Mouse (Mus musculus) neutrophil, adult 5-6 weeks (primary cell): ENCODE results near the gene Tnn. TPM values are rescaled to one million over a fixed set of nuclear protein-coding genes. Genes with fewer than 3 reads are reported as not detected.

Experiments used
- ATAC-seq: fragments of 151-379, 151-347 bp; 2 replicates; pipeline ENCODE4 v1.8.0; 2017; ENCODE audit warnings: mild to moderate bottlenecking, moderate TSS enrichment; ENCODE audit not compliant: insufficient number of reproducible peaks, poor library complexity, low FRiP score, severe bottlenecking; ENCODE audit errors: extremely low read depth
- total RNA-seq: library from RNA; stranded (forward); fragments of 200-1000 nt; gene quantifications from 2 replicates; pipeline ENCODE4 v1.2.3, GENCODE M21; 2017

The Tnn gene
- total RNA-seq, 1 experiment from 2014 or later, result 0.12 TPM

DNA sequence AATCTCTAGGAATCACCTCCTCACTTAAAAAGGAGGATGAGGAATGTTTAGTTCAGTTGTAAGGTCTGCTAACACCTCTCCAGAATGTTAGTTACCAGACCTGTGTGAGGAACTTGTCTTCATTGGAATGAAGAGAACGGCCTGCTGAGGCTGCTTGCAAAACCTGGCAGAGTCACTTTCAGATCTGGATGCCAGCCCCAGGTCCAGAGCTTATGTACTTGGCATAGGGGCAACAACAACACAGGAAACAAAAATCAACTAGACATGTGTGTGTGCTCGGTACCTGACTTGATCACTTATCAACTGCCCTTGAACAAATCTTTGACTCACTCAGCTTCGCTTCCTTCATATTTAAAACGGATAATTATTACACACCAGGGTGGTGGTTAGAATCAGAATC, 106.6 kb downstream of the Tnn start:
- ATAC-seq, result no peak

DNA sequence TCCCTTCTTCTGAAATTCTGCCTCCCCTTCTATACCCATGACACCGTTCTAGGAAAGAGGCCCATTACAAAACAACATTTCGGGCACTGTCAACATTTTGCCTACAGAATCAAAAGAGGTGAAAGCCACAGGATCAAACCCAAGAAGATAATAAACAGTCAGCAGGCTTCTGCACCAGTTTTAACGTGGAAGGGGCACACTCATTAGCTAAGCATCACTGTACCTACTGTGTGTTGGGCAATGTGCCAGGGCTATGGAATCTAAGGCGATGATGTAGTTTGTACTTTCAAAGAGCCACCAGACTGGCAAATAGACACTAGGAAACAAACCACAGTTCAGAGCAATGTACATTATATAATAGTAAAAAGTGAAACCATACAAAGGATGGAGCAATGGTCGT, 107.4 kb downstream of the Tnn start:
- ATAC-seq, result no peak

DNA sequence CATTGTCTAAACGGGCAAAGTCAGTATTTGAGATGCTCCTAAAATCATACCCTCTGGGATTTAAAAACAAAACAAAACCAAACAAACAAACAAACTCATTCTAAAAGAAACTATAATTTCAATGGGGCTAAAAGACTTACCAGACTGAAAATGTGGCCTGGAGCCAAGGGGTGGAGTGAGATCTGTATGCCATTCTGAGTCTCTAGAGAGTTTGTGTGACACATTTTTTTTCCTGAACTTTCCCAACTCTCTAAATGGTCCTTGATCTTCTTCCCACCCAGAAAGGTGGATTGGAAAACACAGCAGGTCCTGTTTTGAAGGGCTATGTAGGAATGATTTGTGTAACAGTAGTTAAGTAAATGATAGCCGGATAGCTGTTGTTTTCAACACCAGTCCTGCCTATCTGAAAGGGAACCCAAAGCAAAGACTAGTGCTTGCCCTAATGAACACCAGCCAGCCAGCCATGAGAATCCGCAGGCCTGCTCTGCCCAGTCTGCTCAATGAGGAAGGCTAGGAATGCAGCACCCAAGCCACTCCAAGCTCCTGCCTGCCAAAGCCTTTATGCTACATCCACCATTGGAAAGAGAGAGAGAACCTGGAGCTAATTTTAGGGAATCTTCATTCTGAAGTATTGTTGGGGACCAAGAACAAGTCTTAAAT, 108.2 kb downstream of the Tnn start:
- no peak for ATAC-seq

DNA sequence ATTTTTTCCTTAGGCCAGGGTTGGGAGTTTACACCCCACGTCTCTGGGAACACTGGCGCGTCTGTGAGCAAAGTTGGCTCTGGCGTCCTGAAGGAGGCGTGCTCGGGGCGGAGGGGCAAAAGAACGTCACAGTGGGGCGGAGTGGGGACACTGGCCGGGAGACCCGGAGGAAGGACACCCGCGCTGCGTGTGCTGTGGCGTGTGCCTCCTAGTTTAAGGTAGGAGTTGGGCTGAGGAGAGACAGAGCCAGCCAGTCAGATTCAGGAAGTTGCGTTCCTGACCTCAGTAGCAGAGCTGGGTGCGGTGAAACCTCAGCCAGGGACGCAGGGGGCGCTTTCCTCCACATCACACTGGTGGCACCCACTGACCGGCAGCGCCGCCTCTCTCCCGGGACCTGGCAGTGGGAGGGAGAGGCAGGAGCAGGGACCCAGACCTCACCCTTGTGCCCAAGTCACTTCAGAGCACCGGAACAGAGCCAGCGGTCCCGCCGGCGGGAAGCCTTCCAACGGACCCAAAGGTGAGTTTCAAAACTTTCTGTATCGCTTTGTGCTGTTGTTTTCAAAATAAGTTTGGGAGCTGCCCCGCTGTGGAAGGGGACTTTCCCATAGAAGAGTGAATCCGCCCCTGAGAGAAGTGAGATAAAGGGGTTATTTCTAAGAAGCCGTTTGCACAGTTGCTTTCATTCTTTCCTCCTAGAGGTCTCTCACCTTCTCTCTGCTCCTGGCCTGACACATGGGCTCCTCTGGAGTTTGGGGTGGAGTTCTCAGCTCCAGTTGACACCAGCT, 109.0 kb downstream of the Tnn start, which contains the start of gene 4930523C07Rik:
Gene 4930523C07Rik, plus strand, starts transcription at position 146 of the 785 bp plus-strand sequence.
- peak; percentile 80 for ATAC-seq

DNA sequence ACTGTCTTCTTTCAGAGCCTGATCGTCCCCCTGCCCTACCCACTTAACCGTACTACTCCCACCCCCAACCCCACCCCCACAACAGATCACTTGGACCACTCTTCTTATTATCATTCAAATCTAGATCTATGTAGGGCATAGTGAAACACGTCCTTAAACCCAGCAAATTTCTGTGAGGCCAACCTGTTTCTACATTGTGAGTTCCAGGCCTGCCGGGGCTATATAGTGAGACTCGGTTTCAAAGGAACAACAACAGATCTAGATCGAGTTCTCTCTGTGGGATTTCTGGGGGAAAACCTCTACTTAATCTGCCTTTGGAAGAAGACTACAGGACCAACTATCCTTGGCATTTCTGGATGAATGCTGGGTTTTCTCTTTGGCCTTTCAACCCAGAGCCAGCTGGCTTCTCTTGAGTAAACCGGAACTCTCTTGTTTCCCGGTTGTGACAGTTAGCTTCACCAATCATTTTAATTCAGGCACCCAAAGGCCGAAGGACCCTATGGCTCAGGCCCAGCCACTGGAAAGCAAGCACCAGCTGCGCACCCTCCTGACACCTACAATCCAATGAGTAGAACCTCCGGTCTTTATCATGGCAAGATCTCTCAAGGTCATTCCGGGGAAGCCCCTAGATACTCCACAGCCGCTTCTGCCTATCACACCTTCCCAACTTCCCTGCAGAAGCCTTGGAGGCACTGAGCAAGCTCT, 110.0 kb downstream of the Tnn start:
- no peak for ATAC-seq

DNA sequence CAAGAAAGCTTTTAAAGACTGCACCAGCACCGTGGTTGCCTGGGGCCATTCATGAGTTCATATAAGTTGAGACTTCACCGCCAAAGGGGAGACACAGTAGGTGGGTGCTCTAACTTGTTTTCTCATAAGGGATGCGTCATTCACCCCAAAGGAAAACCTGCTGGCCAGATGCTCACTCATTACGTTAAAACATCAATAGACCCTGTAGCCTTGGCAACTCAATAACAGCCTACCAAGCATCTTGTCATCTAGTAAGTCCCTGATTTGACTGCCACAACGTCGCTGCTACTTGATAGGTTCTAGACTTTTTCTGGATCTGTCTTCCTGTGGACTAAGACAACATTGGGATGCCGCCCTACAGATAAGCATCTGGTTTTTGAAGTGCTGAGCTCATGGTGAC, 111.0 kb downstream of the Tnn start:
- ATAC-seq, result no peak

DNA sequence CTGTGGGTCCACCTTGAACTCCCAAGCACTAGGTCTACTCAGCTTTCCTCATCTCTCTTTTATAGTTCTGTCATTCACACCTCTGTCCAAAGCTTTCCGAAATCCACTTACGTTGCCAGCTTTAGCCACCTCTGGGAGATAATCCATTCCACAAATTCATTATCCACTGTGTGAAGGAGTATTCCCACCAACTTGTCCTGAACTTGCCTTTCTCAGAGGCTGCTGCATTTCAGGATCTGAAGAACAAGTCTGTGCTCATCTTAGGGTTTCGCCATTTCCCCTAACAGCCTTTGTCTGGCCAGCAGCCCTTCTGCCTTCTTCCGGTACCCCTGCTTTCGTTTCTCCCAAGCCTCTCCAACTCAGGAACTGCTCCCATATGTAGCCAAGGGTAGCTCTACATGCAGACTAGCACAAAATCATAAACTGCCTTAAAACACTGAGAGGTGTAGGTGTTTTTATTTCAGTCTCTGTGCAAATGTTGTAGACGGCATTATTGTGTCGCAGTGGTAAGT, 112.1 kb downstream of the Tnn start:
- no peak for ATAC-seq

DNA sequence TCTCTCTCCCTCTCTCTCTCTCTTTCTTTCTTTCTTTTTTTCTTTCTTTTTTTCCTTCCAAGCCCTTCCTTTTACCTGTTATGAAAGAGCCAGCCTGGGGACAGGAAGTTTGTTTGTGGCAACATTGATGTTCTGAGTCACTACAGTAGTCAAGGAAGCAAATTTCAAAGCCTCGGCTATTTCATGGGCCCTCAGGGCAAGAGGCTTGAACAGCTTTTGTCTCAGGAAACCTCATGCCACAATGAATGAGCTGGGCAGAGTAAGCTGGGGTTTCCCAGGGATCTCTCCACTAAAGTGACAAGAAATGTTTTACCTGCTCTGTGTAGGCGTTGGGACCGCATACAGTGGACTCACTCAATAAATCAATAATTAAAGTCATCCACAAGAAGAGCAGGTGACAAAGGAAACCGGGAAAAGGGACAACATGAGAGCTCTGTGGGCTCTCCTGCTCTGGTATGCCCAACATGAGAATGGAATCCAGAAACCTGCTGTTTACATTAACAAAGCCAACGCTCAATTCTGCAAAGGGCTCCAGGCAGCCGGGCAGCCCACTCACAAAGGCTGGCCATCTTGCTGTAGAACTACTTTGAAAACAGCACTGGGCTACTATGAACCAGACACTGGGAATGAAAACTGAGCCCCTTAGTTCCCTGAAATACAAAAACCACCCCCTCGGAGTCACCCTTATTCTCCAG, 113.3 kb downstream of the Tnn start:
- no peak for ATAC-seq

DNA sequence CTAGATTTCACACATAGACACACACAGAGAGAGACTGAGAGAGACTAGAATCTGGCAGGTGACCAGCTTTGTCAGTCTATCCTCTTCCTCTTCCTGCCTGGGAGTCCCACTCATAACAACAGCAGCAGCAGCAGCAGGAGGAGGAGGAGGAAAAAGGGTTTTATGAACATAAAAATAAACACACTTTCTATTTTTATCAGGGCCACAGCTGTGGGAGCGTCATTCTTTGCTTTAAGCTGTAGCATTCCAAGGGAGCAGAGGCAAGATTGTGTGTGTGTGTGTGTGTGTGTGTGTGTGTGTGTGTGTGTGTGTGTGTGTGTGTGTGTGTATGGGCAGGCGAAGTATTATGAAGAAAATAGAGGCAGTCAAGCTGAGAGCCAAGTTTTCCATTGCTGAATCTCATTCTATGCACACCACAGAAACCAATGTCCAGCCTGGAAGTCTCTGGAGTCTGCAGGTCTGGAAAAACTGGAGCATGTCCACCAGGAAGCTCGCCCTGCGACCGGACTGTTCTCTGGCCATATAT, 116.3 kb downstream of the Tnn start:
- ATAC-seq, result no peak

DNA sequence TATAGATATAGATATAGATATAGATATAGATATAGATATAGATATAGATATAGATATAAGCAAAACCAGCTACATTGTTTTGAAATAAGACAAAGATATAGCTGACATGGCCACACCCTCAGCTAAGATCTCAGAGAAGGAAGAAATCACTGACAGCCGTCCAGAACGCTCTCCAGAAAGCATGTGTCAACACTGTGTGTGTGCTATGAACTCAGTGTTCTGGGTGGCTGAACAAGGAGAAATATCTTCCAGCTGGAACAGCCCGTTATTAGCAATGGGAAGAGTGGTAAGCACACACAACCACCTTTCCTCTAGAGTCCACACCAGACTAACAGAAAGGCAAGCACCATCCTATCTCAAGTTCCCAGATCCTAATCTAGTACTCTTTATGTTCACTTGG, 117.8 kb downstream of the Tnn start:
- ATAC-seq, result no peak

Other genes starting within 250 kb of the Tnn start
- gene 4930523C07Rik, start 109.2 kb downstream of the Tnn start, total RNA-seq, result 279 and 337 TPM in 2 replicates
- 29.1 and 34.9 TPM in 2 replicates for gene Mrps14, start 41.6 kb upstream of the Tnn start, total RNA-seq
- 55.2 and 57.3 TPM in 2 replicates for gene Cacybp, start 59.3 kb upstream of the Tnn start, total RNA-seq